Mouse (Mus musculus) neutrophil, adult 5-6 weeks (primary cell): ENCODE results near the gene Pcolce. TPM values are rescaled to one million over a fixed set of nuclear protein-coding genes. Genes with fewer than 3 reads are reported as not detected.

ENCODE experiments used
- ATAC-seq: fragments of 151-379, 151-347 bp; 2 replicates; pipeline ENCODE4 v1.8.0; 2017; ENCODE audit warnings: mild to moderate bottlenecking, moderate TSS enrichment; ENCODE audit not compliant: insufficient number of reproducible peaks, poor library complexity, low FRiP score, severe bottlenecking; ENCODE audit errors: extremely low read depth
- total RNA-seq: library from RNA; stranded (forward); fragments of 200-1000 nt; gene quantifications from 2 replicates; pipeline ENCODE4 v1.2.3, GENCODE M21; 2017

Gene Pcolce
- total RNA-seq, result 0.25 and 0.58 TPM in 2 replicates

- no peak for ATAC-seq
Measured at GRCm38 (mm10) chr5:137613550-137613949, at the start of gene Pcolce. Gene Pcolce, minus strand, starts transcription at chr5:137613784.

DNA sequence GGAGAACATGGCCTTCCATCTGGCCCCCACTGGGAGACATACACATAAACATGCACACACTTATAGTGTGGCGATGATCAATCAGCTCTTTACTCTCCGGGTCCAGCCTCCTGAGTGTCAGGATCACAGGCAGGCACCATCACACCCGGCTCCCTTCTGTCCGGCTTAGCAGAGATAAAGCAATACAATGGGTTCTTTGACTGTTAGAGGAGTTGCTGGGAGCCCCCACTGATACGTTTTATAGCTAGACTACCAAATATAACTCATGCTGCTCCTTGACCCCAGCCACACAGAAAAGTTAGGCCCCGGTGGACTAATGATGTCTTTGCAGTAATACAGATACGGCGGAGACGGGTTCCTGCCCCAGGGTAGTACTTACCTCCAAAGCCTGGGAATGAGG, 49.5 kb upstream of the Pcolce start:
- no peak for ATAC-seq

DNA sequence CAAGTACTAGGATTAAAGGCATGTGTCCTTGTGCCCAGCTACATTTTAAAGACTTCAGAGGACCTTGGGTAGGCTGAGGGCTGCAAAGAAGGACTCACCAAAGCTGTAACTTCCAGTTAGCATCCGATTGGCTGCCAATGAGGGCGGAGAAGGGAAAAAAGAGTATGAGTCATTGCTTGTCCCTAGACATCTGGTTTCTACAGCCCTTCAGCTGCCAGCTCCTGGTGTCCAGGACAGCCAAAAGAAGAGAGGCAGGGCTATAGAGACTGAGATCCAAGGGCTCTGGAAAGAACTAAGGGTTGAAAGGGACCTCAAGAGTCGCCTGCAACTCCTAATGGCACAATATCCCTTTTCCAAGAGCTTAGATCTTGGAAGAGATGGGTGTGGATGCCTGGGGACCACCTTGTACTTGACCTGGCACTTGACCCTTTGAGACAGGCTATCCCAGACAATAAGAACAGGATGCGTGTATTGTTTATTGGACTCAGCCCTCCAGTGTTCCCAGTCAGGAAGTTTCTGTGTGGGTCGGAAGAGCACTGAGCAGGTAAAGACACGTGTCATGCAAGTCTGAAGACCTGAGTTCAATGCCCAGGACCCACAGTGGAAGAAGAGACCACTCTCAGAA, 46.6 kb upstream of the Pcolce start:
- no peak for ATAC-seq

GRCm38 (mm10) chr5:137656977-137657376, 43.4 kb upstream of the Pcolce start:
- peak; percentile 59 for ATAC-seq

- no peak for ATAC-seq
Measured at GRCm38 (mm10) chr5:137654746-137655145, 41.2 kb upstream of the Pcolce start.

DNA sequence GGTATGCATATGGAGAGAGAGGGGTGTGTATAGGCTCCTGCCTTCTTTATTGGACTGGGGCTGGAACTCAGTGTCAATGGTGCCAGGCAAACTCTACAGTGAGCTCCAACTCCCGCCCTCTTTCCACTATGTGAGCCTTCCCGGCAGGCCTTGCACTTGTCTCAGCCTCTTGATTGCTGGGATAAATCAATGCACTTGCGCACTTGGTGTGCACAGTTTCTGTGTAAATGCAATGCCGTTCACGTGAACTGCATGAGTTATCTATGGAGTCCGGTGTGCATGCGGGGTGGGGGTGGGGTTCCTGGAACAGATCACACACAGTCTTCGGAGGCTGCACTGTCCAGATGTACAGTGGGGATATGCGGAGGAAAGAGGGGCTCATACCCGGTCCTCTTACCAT, 39.8 kb upstream of the Pcolce start:
- ATAC-seq, result no peak

DNA sequence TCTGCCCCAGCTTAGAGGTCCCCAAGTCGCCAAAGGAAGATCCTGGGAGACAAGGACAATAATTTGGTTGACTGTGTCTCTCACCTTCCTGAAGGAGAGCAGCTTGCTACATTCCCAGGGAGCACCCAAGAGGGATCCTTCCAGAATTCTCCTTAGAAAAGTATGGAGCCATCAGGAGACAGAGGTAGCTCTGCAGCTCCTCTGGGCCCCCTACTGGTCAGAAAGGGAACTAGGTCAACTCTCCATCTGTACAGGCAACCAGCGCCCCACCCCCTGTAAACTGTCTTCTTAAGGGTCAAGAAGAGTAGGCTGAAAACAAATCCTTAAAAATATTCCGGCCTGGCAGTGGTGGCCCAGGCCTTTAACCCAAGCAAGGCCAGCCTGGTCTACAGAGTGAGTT, 38.9 kb upstream of the Pcolce start:
- ATAC-seq, result peak; percentile 31; the same call in 1 of the 2 replicates

GRCm38 (mm10) chr5:137649669-137650571, 36.3 kb upstream of the Pcolce start:
- no peak for ATAC-seq

GRCm38 (mm10) chr5:137649251-137649650, 35.7 kb upstream of the Pcolce start:
- ATAC-seq, result no peak

GRCm38 (mm10) chr5:137647827-137648601, 34.4 kb upstream of the Pcolce start:
- ATAC-seq, result peak; percentile 20; the same call in 1 of the 2 replicates

DNA sequence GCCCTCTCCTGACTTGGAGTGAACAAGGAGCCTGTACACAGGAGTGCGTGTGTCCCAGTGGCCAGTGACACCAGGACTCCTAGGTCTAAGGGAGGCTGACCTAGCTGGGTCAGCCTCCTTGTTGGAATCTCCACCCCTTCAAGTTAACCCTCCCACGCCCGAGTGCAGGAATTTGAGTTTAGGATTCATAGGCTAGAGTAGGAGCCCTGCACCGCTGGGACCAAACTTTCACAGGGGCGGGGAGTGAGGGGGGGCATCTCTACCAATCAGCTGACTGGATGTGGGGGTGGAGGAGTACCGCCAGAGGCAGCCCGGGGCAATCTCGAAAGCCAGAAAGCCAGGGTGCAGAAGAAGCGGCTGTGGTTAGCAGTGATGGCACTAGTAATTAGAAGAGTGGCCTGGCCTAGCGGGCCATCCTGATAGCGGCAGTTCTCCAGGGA, 32.1 kb upstream of the Pcolce start, which contains the start of gene Irs3:
TSS of gene Irs3 (minus strand) at position 63 of the 440 bp plus-strand sequence.
- no peak for ATAC-seq

DNA sequence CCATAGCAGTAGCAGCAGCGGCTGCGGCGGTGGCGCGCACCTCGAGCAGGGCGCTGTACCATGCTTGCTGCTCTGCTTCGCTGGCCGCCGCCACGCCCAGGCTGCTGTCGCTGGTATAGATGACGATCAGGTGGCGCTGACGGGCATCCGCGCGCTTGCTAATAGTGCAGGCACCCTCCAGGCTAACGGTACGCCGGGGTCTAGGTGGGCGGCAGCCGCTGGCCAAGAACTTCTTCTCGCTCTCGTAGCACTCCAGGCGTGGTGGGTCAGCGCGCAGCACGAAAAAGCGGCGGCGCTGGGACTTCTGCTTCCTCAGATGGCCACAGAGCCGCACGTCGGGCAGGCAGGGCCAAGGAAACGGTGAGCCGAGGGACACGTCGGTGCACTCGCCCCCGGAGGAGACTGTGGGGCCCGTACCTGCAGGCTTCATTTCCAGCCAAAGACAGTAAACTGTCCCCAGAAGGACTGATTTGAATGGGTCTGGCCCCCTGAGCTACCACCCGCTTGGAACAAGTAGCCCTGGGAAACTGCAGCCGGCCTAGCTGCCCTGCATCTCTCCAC, 31.6 kb upstream of the Pcolce start:
- peak; percentile 39; the same call in 1 of the 2 replicates for ATAC-seq

DNA sequence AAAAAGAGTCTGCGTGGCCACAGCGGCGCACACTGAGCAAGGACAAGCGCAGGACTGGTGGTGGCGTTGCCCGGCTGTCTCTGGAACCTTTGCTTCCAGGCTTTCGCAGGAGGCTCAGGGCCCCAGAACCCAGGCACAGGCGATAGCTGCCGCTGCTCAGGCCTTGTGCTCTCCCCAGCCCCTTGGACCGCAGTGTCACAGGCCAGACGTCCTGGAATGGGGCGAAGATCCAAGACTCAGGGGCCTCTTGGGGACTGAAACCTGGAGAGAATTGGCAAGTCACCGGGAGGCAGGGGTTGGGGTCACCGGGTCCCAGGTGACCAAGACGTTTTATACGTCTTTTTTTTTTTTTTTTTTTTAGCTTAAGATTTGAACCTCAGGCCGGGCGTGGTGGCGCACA, 30.9 kb upstream of the Pcolce start:
- ATAC-seq, result no peak

DNA sequence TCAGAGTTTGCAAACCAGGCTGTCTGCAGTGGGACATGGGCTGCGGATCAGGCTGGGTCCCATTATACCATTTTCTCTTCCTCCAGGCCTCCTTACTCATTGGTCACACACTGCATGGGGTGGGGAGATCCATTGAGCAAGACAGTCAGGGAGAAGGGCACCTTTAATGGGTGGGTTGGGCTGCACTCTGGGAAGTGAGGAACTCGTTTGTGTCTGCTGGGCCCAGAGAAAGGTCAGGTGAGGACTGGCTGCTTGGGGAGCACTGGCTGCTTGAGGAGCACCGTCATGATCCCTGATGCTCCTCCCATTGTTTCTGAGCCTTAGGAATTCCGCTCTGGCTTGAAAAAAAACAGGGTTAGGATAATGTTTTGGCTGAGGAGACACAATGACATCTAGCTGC, 29.3 kb upstream of the Pcolce start:
- no peak for ATAC-seq

- ATAC-seq, result no peak
Measured at GRCm38 (mm10) chr5:137641054-137641453, 27.5 kb upstream of the Pcolce start, which contains the start of gene Sap25. Gene Sap25, plus strand, starts transcription at chr5:137641334.

DNA sequence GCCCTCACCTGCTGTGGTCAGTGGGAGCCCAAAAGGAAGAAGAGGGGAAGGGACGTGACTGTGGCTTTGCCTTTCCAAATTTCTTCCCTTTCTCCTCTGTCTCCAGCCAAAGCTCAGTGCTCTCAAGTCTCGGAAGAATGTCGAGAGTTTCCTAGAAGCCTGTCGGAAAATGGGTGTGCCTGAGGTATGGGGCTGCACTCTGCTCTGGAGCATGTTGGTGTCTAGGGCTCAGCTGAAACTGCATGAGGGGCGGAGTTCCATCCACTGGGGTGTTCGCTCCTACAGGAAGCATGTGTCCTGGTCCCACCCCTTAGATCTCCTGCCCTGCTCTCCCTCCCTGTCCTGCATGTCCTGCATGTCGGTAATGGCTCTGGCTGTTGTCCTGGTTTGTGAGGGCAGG, 25.9 kb upstream of the Pcolce start:
- no peak for ATAC-seq

- ATAC-seq, result no peak
Measured at GRCm38 (mm10) chr5:137633397-137634084, 20.0 kb upstream of the Pcolce start.

DNA sequence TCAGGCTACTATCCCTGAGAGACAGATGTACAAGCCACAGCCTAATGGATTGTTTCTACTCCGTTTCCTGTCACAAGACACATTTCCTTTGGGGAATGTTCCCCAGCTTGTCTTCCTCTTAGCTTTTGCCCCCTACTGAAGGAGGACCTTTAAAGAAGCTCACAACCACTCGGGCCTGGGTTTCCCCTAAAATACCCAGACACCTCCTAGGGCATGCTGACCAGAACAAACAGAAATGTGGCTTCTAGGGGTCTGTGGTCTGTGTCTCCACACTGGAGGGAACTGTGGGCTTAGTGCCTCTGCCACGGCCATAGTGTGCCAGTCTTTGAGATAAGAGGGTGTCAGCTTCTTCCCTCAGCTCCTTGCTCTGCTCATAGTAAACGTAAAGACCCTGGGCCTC, 18.0 kb upstream of the Pcolce start:
- ATAC-seq, result no peak
